Mouse (Mus musculus): ENCODE results near the gene Gm42906.

- no peak for TF ChIP-seq EP300 (IDR thresholded peaks at IDR 0.05; ENCODE audit: low read depth)
- TF ChIP-seq CTCF (IDR thresholded peaks at IDR 0.05; ENCODE audit: low read depth): no peak
Observed at GRCm38 (mm10) chr5:151231411-151231810, 196.6 kb downstream of the Gm42906 start.

Data from liver, postnatal 0 days (tissue).